Mouse (Mus musculus): ENCODE data around the gene Snx21. TPM values are rescaled to one million over a fixed set of nuclear protein-coding genes. Genes with fewer than 3 reads are reported as not detected.

Gene Snx21
- polyA plus RNA-seq, 1 experiment from 2014 or later = 33.3 TPM

GRCm38 (mm10) chr2:164827146-164827850, 41.7 kb downstream of the Snx21 start:
- H3K27ac ChIP-seq = no peak overlapping the region
- no peak overlapping the region for H3K9ac ChIP-seq
- no peaks in the 10 kb centered on the region for H3K9me3 ChIP-seq (ENCODE audit: control insufficient read depth, low read length)
- H3K4me3 ChIP-seq (replicated peaks; ENCODE audit: low read length) = no peak overlapping the region
- no peak overlapping the region for H3K4me2 ChIP-seq (replicated peaks)
- ATAC-seq (ENCODE audit: low FRiP score) (no peak), DNase-seq (ENCODE audit: low spot score) (no peak)
- H3K36me3 ChIP-seq (replicated peaks; ENCODE audit: control insufficient read depth, insufficient read depth) = peaks cover 42% of the 10 kb centered on the region
- H3K27me3 ChIP-seq (ENCODE audit: control insufficient read depth, insufficient read depth, low read length) = no peaks in the 10 kb centered on the region
- 93% methylated on average over 16 of the region's 16 CpGs for WGBS
- peaks cover 11% of the 10 kb centered on the region; the same call in 1 of the 2 replicates for H3K4me1 ChIP-seq (replicated peaks; ENCODE audit: control insufficient read depth, insufficient read depth, low read length)

GRCm38 (mm10) chr2:164828437-164828836, 42.8 kb downstream of the Snx21 start, which contains the start of gene Spata25:
Gene Spata25 (minus strand): TSS chr2:164828537.
- 91% methylated on average over 6 of the region's 6 CpGs for WGBS
- ATAC-seq (ENCODE audit: low FRiP score) (no peak), DNase-seq (ENCODE audit: low spot score) (no peak)
- Histone ChIP-seq H3K4me3 (replicated peaks; ENCODE audit: low read length) (no peak within 1 kb of the TSS), H3K4me1 (replicated peaks; ENCODE audit: control insufficient read depth, insufficient read depth, low read length) (peaks cover 16% of the 10 kb centered on the region), H3K4me2 (replicated peaks) (no peak within 1 kb of the TSS), H3K9ac (no peak within 1 kb of the TSS), H3K9me3 (ENCODE audit: control insufficient read depth, low read length) (no peaks in the 10 kb centered on the region), H3K27me3 (ENCODE audit: control insufficient read depth, insufficient read depth, low read length) (no peaks in the 10 kb centered on the region), H3K36me3 (replicated peaks; ENCODE audit: control insufficient read depth, insufficient read depth) (peaks cover 42% of the 10 kb centered on the region), H3K27ac (no peak within 1 kb of the TSS)

GRCm38 (mm10) chr2:164829090-164829489, 43.5 kb downstream of the Snx21 start:
- peaks cover 42% of the 10 kb centered on the region for H3K36me3 ChIP-seq (replicated peaks; ENCODE audit: control insufficient read depth, insufficient read depth)
- no peak overlapping the region for H3K9ac ChIP-seq
- ATAC-seq (ENCODE audit: low FRiP score) (no peak), DNase-seq (ENCODE audit: low spot score) (no peak)
- no peak overlapping the region for H3K4me2 ChIP-seq (replicated peaks)
- WGBS = 96% methylated on average over 1 of the region's 1 CpGs
- H3K9me3 ChIP-seq (ENCODE audit: control insufficient read depth, low read length) = no peaks in the 10 kb centered on the region
- H3K27ac ChIP-seq = no peak overlapping the region
- H3K27me3 ChIP-seq (ENCODE audit: control insufficient read depth, insufficient read depth, low read length) = no peaks in the 10 kb centered on the region
- peaks cover 13% of the 10 kb centered on the region for H3K4me1 ChIP-seq (replicated peaks; ENCODE audit: control insufficient read depth, insufficient read depth, low read length)
- H3K4me3 ChIP-seq (replicated peaks; ENCODE audit: low read length) = no peak overlapping the region

DNA sequence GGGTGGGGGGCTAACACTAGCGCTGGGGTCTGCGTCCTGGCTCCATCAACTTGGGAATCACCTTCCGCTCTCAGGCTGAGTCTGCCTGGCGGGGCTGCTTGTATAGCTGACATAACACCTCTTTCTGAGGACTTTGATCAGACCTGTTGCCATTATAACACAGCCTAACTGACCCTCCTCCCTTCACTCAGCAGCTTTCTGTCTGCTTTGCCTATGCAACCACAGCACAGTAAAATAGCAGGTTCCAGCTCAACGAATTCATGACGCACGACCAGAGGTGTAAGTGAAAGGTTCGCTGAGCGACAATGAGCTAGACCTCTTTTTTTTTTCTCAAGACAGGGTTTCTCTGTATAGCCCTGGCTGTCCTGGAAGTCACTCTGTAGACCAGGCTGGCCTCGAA, 45.4 kb downstream of the Snx21 start:
- ATAC-seq (ENCODE audit: low FRiP score) (no peak), DNase-seq (ENCODE audit: low spot score) (no peak)

GRCm38 (mm10) chr2:164832032-164832747, 46.6 kb downstream of the Snx21 start:
- 64% methylated on average over 16 of the region's 16 CpGs for WGBS
- Histone ChIP-seq H3K36me3 (replicated peaks; ENCODE audit: control insufficient read depth, insufficient read depth) (peaks cover 25% of the 10 kb centered on the region), H3K4me2 (replicated peaks) (peak overlapping the region; percentile 99), H3K9me3 (ENCODE audit: control insufficient read depth, low read length) (no peaks in the 10 kb centered on the region), H3K27me3 (ENCODE audit: control insufficient read depth, insufficient read depth, low read length) (no peaks in the 10 kb centered on the region), H3K4me3 (replicated peaks; ENCODE audit: low read length) (peak overlapping the region; percentile 68), H3K27ac (peak overlapping the region; percentile 82), H3K9ac (peak overlapping the region; percentile 70), H3K4me1 (replicated peaks; ENCODE audit: control insufficient read depth, insufficient read depth, low read length) (peaks cover 16% of the 10 kb centered on the region)
- ATAC-seq (ENCODE audit: low FRiP score) (no peak), DNase-seq (ENCODE audit: low spot score) (no peak)

More for the DNA sequence above, 45.4 kb downstream of the Snx21 start:
- Histone ChIP-seq H3K4me3 (replicated peaks; ENCODE audit: low read length) (no peak overlapping the region), H3K27ac (no peak overlapping the region), H3K4me2 (replicated peaks) (no peak overlapping the region), H3K36me3 (replicated peaks; ENCODE audit: control insufficient read depth, insufficient read depth) (peaks cover 27% of the 10 kb centered on the region), H3K9me3 (ENCODE audit: control insufficient read depth, low read length) (no peaks in the 10 kb centered on the region), H3K4me1 (replicated peaks; ENCODE audit: control insufficient read depth, insufficient read depth, low read length) (peaks cover 16% of the 10 kb centered on the region), H3K9ac (no peak overlapping the region), H3K27me3 (ENCODE audit: control insufficient read depth, insufficient read depth, low read length) (no peaks in the 10 kb centered on the region)
- 87% methylated on average over 10 of the region's 10 CpGs for WGBS

DNA sequence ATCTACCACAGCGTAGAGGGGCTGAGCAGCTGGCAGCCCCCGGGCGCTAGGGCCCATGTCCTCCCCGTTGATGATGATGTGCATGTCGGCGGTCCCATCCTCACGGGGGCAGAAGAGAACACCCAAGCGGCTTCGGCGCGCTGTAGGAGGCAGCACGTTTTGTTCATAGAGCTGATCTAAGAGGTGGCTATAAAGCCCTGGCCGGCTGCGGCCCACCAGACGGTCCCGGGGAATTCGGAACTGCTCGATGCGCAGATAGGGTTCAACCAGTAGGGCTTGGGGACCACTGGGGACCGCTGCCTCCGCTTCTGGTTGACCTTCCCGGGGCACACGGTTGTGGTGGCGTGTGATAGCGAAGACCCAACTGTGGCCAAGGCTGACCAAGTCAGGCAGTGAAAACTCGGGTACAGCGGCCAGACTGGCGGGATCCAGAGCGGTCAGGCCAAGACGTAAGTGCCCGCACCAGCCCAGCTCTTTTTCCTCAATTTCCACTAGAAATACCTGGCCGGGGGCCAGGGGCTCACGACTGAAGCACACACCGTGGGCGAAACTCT, 47.2 kb downstream of the Snx21 start, which contains the start of gene Ctsa:
TSS of gene Ctsa (plus strand) at position 126 of the 554 bp plus-strand sequence.
- peak within 1 kb of the TSS; percentile 68 for H3K4me3 ChIP-seq (replicated peaks; ENCODE audit: low read length)
- DNase-seq (ENCODE audit: low spot score) (peak; percentile 67), ATAC-seq (ENCODE audit: low FRiP score) (peak; percentile 64)
- H3K4me1 ChIP-seq (replicated peaks; ENCODE audit: control insufficient read depth, insufficient read depth, low read length) = peaks cover 16% of the 10 kb centered on the region
- no peaks in the 10 kb centered on the region for H3K9me3 ChIP-seq (ENCODE audit: control insufficient read depth, low read length)
- H3K9ac ChIP-seq = peak within 1 kb of the TSS; percentile 70
- peak within 1 kb of the TSS; percentile 99 for H3K4me2 ChIP-seq (replicated peaks)
- peaks cover 21% of the 10 kb centered on the region for H3K36me3 ChIP-seq (replicated peaks; ENCODE audit: control insufficient read depth, insufficient read depth)
- no peaks in the 10 kb centered on the region for H3K27me3 ChIP-seq (ENCODE audit: control insufficient read depth, insufficient read depth, low read length)
- peak within 1 kb of the TSS; percentile 82 for H3K27ac ChIP-seq
- under 1% methylated on average over 35 of the region's 35 CpGs for WGBS

DNA sequence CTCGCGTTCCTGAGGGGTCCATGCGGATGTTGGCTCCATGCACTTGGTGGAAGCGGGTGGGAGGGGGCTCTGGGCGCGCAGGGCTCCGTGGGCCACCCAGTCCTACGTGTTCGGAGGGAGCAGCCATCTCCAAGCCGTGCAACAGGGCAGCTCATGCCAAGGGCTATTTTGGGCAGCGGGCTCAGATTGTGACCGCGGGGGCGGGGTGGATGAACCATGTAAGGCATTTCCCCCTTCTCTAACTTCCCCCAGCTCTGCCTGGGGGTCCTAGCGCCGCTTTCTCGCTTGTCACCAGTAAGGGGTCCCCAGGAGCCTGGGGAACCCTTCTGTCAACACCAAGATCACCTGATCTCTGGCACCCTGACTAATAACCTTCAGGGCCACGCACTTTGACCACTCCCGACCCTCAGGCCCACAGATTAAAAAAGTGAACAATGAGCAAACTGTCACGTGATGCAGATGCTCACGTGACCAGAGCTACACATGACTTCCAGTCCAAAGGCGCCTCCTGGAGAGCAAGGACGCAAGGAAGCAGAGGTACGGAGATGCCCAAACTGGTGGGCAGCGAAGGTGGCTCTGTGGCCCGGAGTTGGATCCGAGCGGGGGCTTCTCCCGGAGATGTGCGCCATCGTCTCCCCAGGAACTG, 47.8 kb downstream of the Snx21 start, which contains the start of gene Neurl2:
TSS of gene Neurl2 (minus strand) at position 143 of the 646 bp plus-strand sequence.
- peak within 1 kb of the TSS; percentile 68 for H3K4me3 ChIP-seq (replicated peaks; ENCODE audit: low read length)
- WGBS = 0% methylated on average over 31 of the region's 31 CpGs
- H3K9ac ChIP-seq = peak within 1 kb of the TSS; percentile 70
- peak within 1 kb of the TSS; percentile 99 for H3K4me2 ChIP-seq (replicated peaks)
- peaks cover 16% of the 10 kb centered on the region for H3K4me1 ChIP-seq (replicated peaks; ENCODE audit: control insufficient read depth, insufficient read depth, low read length)
- no peaks in the 10 kb centered on the region for H3K27me3 ChIP-seq (ENCODE audit: control insufficient read depth, insufficient read depth, low read length)
- ATAC-seq (ENCODE audit: low FRiP score) (peak; percentile 62), DNase-seq (ENCODE audit: low spot score) (peak; percentile 97)
- H3K9me3 ChIP-seq (ENCODE audit: control insufficient read depth, low read length) = no peaks in the 10 kb centered on the region
- H3K27ac ChIP-seq = peak within 1 kb of the TSS; percentile 82
- H3K36me3 ChIP-seq (replicated peaks; ENCODE audit: control insufficient read depth, insufficient read depth) = peaks cover 20% of the 10 kb centered on the region

GRCm38 (mm10) chr2:164834531-164834930, 48.9 kb downstream of the Snx21 start:
- no peak for DNase-seq (ENCODE audit: low spot score)
- 37% methylated on average over 8 of the region's 8 CpGs for WGBS
- H3K27ac ChIP-seq = no peak overlapping the region
- H3K4me3 ChIP-seq (replicated peaks; ENCODE audit: low read length) = peak overlapping the region; percentile 68
- no peaks in the 10 kb centered on the region for H3K27me3 ChIP-seq (ENCODE audit: control insufficient read depth, insufficient read depth, low read length)
- H3K4me2 ChIP-seq (replicated peaks) = peak overlapping the region; percentile 99
- H3K36me3 ChIP-seq (replicated peaks; ENCODE audit: control insufficient read depth, insufficient read depth) = peaks cover 27% of the 10 kb centered on the region
- H3K9me3 ChIP-seq (ENCODE audit: control insufficient read depth, low read length) = no peaks in the 10 kb centered on the region
- H3K4me1 ChIP-seq (replicated peaks; ENCODE audit: control insufficient read depth, insufficient read depth, low read length) = peaks cover 16% of the 10 kb centered on the region
- H3K9ac ChIP-seq = peak overlapping the region; percentile 70
- no peak for ATAC-seq (ENCODE audit: low FRiP score)

Data from hindbrain, embryonic 14.5 days (tissue).